Mouse (Mus musculus): ENCODE measurements around the gene Cfap57.
A peak's percentile ranks its signal among the peaks of the same experiment; 100 is the strongest.

Cfap57 gene

DNA sequence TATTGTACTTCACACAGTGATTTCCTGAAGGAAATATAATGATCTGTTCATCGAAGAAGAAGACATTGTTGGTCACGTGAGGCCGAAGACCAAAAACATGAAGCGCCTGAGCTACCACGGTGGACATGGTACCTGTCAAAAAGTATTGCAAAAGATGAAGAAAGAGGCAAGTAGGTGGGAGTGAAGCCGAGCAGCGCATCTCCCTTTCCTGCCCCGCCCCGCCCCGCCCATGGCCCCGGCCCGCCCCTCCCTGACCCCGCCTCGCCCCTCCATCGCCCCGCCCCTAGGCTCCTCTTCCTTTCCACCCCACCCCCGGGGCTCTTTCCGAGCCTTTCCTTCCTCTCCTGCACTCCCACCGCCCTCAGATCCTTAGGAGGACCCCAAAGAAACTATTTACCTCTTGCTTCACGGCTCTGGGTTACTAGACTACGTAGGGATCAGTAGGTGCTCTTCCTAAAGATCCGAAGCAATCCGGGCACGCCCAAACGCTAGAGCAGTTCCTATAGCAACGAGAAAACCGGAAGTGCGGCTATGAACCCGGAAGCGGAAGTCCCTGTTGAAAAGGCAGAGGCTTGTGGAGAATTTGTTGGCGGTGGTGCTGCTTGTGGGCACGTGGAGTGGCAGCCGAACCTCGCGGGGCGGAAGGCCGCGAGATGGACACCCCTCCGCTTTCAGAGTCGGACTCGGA is at the start of gene Cfap57, which contains the start of gene Ebna1bp2:
Cfap57 (minus strand) TSS at position 499 of the 688 bp plus-strand sequence.
Ebna1bp2 (plus strand) TSS at position 521 of the 688 bp plus-strand sequence.
- peak; percentile 94 for DNase-seq

DNA sequence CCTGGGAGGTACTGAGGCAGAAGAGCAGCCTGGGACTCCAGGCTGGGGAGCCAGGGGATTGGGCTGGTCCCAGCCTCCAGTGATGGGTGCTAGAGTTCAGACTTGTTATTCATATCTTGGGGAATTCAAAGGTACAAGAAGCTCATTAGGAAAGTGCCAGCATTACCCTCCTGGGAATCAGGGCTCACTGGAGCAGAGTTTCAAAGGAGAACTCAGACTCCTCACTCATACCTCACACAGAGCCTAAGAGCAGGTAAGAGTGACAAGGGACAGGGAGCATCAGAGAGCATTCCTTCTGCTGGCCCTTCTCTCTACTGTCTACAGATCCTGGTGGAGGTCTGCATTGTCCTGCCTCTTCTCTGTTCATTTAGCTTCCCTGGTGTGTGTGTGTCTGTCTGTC is 38.1 kb upstream of the Cfap57 start, which contains the start of gene Olfr62:
Olfr62 (plus strand) TSS at position 301 of the 400 bp plus-strand sequence.
- no peak for DNase-seq

DNA sequence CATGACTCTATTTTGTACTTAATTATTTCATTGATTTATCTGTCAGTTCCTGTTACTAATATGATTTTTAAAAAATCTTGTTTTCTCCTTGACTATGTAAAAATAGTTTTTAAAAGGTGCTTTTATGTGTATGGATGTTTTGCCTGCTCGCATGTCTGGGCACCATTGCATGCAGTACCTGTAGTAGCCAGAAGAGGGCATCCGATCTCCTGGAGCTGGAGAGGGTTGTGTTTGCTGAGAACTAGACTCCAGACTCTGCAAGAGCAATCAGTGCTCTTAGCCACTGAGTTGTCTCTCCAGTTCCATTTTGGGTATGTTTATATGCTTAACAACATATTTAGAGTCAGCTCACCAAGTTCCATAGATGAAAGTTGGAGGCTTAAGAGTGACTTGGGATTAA is 24.7 kb upstream of the Cfap57 start:
- DNase-seq: peak; percentile 56

DNA sequence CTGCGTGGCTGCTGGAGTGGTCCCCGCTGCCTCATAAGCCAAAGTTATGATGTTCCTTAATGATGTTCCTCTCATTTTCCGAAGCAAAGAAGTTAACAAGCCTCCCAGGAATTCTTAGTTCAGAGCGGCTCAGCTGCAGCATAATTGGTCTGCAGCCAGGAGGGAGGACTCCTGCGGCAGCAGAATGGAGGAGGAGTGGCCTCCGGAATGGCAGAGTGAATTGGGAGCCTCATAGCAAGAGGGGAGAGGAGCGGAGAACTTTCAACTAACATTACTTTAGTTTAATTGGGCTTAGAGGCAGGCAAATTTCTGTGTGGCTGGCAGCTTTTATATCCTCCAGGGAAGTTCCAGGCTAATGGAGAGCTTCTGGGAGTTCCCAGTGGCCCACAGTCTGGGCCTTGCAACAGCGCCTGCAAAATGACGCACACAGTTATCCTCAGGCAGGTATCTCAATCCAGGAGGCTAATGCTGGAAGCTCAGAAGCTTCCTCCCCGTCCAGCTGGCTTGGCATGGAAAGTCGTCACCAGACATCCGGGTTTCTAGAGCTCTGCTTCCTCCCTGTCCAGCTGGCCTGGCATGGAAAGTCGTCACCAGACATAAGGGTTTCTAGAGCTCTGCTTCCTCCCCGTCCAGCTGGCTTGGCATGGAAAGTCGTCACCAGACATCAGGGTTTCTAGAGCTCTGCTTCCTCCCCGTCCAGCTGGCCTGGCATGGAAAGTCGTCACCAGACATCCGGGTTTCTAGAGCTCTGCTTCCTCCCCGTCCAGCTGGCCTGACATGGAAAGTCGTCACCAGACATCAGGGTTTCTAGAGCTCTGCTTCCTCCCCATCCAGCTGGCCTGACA is 22.0 kb upstream of the Cfap57 start:
- no peak for DNase-seq

DNA sequence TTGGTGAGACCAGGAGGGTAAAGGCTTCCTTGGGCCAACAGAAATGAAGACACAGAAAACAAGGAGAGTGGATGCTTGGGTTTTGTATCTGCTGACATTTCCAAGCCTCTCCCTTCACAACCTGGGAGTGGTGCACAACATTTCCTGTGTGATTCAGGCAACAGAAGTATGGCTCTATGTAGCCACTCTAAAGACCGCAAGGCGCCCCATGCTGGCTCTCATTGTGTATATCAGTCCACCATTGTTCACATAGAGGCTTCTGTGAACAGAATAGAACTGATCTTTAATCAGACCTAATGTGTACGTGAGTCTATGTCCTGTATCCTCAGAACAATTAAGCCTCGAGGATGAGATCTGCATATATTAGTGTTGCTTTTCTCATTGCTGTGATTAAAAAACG is 9.7 kb upstream of the Cfap57 start:
- no peak for DNase-seq

DNA sequence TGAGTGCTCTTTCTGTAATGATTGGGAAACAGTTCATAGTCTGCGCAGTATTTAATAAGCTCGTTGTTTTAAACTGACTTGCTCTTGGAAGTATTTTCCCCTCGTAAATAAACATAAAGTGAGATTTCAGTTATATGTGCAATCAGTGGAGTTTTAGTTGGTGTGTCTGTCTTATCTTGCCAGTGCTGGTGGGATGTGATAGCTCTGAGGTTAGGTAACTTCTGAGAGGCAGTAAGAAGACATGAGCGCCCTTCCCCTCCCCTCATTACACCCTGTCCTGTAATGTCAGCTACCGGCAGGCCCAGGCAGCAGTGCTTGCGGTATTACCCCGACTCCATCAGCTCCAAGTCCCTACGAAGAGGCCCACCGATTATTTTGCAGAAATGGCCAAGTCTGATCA is 1.2 kb upstream of the Cfap57 start:
- no peak for DNase-seq

DNA sequence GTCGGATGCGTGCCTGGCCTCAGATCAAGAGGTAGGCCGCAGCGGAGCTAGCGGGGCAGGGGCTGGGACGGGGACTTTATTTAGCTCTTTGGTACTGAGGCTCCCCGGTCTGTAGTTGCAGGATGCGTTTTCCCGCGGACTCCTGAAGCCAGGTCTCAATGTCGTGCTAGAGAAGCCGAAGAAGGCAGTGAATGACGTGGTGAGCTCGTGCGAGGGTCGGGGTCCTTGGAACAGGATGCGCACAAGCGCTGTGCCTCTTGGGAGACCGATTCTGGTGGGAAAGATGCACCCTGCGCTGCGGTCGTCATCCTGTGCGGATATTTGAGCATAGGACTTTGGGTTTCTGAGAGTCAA is 367 bp upstream of the Cfap57 start:
- DNase-seq: no peak

DNA sequence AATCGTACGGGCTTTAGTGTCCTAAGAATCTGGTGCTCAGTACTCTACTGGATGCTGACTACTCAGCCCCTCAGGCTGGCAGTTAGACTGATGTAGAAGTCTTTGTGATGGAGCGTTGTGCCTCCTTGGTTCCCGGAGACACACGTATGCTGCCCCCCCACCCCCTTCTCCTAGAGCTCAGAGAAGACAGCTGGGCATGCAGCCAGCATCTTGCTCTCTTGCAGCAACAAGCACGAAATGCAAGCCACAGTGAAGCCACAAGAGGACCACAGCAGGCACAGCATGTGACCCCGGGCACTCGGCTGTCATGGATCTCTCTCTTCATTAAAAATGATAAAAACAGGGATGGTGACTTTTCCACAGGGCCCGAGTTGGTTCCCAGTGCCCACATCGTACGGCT is 5.2 kb downstream of the Cfap57 start:
- no peak for DNase-seq

DNA sequence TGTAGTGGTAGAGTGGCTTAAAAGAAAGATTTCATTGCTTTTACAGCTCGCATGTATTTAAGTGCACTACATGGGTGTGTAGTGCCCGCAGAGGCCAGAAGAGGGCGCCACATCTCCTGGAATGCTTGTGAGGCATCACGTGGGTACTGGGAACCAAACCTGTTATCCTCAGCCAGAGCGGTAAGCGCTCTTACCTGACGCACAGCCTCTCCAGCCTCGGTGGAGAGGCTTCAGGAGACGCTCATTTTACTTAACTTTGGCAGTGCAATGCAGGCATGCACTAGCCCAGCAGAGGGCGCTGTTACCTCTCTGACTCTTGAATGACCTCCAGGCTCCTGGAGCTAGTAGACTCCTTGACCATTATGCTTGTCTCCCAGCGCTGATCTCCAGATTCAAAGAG is 8.0 kb downstream of the Cfap57 start:
- DNase-seq: no peak

DNA sequence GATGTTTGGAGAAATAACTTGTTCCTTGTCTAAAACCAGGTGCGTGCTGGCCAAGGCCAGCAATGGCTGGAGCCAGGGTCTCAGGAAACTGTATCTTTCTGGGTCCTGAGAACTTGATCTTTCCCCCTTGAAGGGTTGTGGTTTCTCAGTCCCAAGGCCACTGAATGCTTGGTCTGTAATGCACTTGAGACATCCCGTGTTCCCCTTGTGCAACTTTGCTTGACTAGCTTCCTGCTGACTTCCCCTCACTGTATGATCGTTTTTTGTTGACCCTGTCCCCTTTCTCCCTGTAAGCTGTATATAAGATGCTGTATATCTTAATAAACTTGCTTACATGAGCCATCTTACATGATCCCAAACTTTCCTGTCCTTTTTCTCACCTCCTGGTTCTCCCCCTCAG is 10.7 kb downstream of the Cfap57 start:
- no peak for DNase-seq

DNA sequence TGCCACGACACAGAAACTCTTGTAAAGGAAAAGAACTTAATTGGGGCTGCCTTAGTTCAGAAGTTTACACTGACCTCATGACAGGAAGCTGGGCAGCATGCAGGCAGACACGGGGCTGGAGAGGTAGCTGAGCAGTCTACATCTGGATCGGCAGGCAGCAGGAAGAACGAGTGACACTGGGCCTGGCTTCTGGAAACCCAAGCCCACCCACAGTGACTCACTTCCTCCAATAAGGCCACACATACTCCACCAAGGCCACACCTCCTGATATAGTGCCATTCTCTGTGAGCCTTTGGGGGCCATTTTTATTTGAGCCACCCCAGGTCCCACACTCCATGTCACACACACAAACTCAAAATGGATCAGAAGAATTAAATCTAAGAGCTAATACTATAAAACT is 16.5 kb downstream of the Cfap57 start:
- DNase-seq: no peak

DNA sequence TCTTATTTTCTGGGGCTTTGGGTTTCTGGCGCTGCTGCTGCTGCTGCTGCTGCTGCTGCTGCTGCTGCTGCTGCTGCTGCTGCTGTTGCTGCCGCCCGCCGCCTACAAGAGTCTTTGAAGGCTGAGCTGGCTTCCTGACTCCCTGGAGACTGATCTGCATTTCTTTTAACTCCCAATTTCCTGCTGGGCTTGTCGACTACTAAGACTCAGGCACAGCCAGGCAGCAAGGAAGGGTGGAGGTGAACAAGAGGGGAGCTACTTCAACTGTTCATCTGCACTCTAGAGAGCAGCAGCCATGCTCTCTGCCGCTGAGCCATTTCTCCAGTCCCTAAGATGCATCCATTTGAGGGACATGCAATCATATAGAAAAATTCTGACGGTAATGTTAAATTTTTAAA is 30.8 kb downstream of the Cfap57 start:
- DNase-seq: no peak

DNA sequence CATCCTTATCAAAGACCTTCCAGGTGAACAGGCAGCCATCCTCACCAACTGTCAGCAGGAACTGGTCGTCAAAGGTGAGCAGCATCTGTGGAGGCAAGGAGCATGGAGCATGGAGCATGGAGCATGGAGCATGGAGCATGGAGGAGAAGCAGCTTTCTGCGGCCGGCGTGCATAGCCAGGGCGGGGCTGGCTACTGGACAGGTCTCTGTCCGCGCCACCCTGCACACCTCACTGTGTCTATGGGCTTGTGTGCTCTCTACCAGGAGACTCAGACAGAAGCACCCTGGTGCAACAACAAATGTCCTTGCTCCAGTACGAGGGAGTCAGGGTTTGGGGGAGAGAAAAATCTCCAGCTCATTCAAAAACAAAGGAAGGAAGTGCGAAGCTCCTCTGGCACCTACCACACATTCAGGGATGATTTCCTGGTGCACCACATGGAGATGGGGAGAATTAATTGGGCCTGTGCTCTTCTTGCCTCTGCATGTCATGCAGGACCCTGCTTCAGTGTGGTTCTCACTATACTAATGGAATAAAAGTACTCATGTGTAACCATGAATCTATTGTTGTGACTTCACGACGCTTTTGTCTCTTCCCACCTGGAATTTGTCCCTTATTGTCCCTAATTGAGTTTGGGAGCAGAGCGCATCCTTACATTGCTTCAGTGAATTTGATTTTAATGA is 31.4 kb downstream of the Cfap57 start:
- no peak for DNase-seq

DNA sequence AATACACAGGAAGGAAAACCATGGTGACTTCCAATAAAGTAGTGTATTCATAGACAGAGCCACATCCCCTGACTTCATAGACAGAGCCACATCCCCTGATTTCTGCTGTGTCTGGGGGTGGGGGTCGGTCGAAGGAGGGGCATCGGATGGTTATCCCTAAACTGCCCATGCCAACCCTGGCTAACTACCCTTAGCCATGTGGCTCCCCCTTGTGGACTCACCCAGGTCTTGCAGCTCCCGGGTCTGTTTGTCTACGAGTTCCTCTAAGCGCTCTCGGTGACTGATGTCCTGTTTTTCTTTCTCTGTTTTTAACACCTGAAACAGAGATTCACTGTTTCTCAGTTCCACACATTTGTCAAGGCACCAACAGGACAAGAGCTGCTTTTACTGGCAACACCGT is 37.9 kb downstream of the Cfap57 start:
- DNase-seq: no peak

DNA sequence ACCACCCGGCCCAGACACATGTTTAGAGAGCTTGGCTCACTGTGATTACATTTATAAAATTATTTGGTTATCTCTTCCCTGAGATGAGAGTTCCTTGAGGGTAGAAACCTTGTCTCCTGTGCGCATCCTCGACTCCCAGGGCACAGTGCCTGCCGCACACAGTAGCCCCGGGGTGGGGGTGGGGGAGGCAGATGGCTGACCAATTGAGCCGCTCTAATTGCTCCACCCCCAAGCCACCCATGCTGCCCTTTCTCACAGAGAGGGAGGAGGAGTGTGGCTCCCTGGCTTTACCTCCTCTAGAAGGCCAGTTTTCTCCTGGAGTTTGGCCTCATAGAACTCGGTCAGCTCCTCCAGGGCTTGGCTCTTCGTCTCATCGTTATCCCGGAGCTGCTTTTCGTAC is 39.1 kb downstream of the Cfap57 start:
- DNase-seq: no peak

DNA sequence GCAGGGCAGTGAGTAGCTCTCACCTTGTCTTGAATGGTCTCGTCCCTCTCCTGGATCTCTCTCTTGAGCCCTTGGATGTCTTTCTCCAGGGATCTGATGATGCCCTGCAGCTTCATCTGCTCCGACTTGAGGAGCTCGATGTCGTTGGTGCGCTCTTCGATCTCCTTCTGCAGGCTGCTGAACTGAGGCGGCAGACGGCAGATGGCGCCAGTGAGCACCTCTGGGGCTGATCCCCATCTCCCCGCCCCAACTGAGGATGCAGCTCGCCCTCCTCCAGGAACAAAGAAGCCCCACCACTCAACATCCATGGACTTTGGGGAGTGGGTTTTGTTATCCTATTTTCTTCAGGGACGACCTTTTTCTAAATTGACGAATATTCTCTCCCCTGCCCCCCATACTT is 41.3 kb downstream of the Cfap57 start:
- DNase-seq: no peak

DNA sequence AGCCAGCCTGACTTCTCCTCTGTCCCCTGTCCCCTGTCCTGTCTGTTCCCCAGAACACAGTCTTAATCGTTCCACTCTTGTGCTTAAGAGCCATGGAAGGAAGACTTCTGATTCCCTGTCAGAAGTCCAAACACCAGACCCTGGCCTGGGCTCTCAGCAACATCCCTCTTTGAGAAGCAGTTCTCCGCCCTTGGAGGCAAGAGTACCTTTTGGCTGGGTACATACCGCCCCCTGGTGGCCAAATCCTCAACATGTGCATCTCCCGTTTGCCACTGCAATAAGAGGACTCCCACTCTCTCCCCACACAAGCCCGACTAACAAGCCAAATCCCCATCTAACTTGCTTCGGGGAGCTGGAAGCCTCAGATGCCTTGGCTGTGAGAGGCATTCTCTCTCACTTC is 44.5 kb downstream of the Cfap57 start:
- peak; percentile 83 for DNase-seq

DNA sequence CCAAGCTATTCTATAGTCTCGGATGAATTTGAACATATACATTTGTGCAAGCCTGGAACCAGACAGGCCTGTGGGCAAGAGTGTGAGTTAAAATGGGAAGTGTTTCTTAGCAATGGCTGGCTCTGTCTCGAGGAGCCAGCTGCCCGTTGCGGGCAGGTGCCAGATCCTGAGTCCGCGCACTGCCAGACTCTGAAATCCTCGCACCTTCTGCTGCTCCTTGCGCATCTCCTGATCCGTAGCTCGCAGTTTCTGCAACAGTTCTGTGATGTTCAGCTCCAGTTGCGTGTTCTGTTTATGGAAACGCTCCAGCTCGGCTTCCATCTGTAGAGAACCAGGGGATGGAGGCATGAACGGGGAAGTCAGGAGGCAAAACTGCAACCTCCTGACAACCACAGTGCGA is 49.1 kb downstream of the Cfap57 start:
- peak; percentile 85 for DNase-seq

DNA sequence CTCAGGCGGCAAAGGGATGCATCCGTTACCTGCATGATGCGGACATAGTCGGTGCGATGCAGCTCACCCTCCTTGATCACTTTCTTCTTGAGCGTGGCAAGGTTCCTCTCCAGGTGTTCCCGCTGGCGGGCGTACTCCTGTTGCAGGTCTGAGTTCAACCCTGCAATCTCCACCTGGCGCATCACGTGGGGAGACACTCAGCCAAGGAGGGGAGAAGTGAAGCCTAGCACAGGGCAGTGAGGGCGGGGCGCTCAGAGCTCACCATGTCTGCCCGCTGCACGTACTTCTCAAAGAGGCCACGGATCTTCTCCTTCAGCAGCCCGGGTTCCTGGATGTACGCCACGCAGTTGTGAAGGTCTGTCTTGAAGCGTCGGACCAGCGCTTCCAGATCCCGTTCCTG is 51.3 kb downstream of the Cfap57 start:
- no peak for DNase-seq

DNA sequence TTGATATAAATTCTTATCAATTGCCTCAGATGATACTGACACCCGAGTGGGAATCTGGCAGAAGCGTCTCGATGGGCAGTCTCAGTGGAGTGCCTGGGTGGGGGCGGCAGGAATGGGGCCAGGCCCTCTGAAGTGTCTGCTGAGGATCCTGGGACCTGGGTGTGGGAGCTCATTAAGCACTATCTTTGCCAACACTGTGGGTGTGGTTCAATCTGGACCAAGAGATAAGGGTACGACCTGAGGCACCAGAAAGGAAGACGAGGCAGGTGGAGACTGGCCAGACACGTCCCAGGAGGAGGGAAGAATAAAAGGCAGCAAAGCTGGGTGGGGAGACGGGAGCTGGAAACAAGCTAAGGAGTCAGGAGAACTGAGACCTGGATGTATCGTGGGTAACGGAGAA is 51.9 kb downstream of the Cfap57 start:
- DNase-seq: no peak

DNA sequence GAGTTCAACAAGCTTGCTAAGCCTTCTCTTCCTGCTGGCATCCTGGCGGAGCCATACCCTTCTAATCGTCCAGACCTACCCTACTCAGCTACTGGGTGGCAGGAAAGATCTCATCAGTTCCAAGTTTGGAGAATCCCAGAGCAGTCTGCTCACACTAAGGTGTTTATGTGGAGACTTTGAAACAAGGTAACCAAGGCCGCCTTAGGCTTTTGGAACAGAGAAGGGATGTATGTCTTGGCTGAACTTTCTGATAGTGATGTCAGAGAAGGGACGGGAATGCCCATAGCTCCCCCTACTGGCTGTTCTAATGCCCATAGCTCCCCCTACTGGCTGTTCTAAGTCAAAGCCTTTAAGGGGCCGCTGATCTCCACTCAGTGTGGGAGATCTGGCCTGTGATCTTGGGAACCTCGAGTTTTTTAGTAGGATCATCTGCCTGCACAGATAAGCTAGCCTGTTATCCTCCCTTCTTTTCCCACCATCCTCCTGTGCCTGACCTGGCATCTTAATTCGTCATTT is 54.4 kb downstream of the Cfap57 start:
- peak; percentile 52 for DNase-seq

DNA sequence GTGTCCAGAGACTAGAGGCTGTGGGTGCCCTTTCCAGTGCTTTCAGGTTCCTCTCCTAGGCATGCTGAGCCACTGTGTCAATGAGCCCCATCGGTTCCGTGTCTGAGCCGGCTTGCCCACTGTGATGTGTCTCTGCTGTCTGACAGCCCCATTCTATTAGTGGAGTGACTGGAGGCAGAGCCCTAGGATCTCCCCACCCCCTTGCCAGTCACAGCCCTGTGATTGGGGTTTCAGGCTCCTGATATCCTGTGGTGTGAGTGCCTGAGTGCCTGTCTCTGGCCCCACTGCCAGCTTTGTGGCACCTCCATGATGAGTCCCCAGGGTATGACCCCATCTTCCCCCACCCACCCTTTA is 55.7 kb downstream of the Cfap57 start:
- DNase-seq: no peak

DNA sequence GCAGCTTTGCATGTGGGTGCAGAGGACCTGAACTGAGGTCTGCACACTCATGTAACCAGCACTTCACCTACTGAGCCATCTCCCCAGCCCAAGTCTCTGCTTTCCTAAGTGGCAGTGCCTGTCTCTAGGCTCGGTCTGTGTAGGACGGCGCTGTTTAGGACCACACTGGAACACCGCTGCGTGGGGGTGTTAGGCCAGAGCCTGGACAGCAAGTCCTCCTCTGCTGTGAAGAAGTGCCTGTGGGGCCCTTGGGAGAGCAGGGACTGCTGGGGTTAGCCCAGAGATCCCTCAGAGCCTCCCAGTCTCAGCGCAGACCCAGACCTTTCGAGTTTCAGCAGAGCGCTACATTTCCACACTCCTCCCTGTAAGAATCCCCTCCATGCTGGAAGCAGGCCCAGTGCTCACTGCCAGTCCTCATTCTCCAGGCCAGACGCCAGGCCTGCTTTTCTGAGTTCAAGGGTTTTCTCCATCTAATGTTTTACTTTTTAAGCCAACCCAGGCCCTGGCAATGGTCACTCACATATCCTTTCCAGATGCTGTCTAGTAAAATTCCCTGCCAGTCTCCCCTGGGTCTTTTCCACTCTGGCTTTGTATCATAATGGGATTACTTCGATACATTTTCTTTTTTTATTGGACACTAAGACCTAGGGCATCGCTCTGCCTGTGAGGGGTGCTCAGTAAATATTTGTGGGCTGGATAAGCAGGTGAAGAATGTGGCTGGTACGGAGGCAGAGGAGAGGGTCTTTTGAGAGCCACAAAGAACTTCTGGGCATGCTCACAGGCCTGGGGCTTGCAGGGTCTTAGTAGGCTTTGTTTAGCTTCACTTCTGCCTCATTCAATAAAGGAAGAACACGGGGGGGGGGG is 56.3 kb downstream of the Cfap57 start:
- no peak for DNase-seq
